Mouse (Mus musculus): ENCODE measurements around the gene Gdf11.

Gene Gdf11

DNA sequence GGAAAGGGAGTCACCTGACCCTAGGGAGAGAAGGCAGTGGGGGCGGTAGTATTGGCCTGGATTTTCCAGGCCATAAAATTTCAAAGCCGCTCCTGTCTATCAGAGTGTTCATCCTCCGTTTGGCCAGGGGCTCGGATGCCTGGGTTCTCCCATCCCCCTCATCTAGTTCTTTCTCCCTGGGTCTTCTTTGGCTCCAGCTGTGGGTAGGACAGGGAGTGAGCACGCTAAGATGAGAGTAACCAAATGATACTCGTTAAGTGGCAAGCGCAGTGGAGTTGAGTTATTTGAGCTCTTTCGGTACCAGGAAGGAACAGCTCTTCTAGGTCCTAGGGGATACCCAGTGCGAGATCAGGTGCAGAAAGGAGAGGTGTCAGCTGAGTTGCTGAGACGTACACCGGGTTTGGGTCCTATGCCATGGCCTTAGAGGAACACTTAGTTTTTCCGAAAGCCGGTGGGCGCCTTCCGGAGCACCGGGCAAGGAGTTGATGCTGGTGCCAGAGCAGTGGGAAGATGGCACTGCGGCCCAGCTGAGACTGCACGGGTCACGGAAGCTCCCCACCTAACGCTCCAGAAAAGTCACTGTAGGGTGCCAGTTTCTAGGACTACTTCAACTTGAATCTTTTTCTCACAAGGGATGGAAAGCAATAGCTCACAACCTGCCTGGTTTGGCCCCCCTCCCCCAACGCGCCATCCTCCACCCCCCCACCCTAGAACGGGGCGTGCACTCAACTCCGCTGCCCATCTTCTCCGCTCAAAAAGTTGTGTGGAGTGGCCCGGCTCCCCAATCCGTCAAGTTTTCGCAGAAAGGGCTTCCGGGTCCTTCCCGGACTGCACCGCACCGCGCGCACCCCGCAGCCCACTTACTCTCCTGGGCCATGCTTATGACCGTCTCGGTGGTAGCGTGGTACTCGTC is 879 bp downstream of the Gdf11 start:
- peak; percentile 47 for DNase-seq

GRCm38 (mm10) chr10:128889846-128890245 is 1.7 kb downstream of the Gdf11 start:
- DNase-seq, result no peak

- no peak for DNase-seq
These were observed 2.3 kb downstream of the Gdf11 start for GRCm38 (mm10) chr10:128888941-128889827.

DNA sequence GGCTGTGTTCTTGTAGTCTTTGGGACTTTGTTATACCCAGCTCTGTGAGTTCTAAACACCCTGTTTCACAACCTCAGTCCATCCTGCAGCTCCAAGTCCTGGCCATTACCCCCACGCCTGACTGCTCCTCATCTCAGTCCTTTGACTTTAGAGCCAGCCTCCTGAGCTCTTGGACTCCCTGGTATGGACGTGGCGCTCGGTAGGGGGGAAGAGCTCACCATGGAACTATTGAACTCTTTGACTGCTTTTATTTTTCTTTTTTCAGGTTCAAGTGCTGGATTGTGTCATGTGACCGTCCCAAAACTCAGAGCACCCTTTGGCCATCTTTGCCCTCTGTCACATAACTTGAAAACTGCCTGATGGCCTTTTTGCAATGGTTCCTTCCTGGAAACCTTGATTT is 9.5 kb downstream of the Gdf11 start:
- DNase-seq, result no peak

DNA sequence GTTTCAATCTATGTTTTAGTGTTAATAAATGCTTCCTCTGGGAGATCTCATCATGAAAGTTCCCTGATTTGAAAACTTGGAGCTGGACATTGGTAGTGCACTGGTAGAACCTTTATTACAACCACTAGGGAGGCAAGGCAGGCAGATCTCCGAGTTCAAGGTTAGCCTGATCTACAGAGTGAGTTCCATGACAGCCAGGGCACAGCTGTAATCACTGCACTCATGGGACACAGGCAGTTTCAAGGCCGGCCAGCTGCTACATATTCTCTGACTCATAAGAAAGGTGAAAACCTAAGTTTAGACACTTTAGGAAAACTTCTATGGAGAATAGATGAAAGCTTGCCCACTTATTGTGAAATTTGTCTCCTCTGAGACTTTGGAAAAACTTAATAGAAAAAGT is 12.7 kb downstream of the Gdf11 start:
- no peak for DNase-seq

GRCm38 (mm10) chr10:128878291-128878690 is 13.2 kb downstream of the Gdf11 start:
- no peak for DNase-seq

GRCm38 (mm10) chr10:128870341-128870740 is 21.2 kb downstream of the Gdf11 start:
- DNase-seq, result no peak

DNA sequence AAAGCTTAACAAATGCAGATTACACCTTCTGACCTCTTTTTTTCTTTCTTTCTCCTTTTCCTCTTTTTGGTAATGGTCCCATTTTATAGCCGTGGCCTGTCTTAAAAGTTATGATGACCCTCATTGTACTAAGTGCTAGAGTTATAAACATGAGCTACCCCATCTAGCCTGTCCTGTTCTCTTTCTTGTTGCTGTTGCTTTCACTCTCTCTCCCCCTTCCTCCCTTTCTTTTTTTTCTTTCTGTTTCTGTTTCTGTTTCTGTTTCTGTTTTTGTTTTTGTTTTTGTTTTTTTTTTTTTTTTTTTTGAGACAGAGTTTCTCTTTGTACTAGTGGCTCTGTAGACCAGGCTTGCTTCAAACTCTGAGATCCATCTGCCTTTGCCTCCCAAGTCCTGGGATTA is 25.0 kb downstream of the Gdf11 start:
- no peak for DNase-seq

GRCm38 (mm10) chr10:128866042-128866441 is 25.5 kb downstream of the Gdf11 start:
- DNase-seq, result no peak

DNA sequence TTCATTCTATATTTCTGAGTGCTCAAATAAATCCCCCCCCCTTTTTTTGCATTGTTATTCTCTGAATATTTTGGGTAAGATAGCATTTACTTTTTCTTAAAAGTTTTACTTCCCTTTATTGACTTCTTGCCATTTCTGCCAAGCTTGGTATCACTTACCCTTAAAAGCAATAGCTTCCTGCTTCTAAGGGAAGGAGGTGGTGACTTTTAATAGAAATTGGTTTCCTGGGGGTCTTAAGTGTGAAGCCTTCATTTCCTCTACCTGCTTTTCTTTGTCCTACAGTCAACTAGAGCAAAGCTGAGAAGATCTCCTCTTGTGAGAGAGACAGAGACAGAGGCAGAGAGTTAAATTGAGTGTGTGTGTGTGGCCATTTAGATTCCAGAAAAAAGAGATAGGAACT is 30.3 kb downstream of the Gdf11 start:
- DNase-seq, result no peak

- no peak for DNase-seq
These were observed 41.2 kb downstream of the Gdf11 start for GRCm38 (mm10) chr10:128850339-128850738.

GRCm38 (mm10) chr10:128848426-128848825 is 43.1 kb downstream of the Gdf11 start:
- DNase-seq, result no peak

- DNase-seq, result no peak
These were observed 44.9 kb downstream of the Gdf11 start for GRCm38 (mm10) chr10:128846664-128847063.

GRCm38 (mm10) chr10:128845516-128845915 is 46.0 kb downstream of the Gdf11 start:
- no peak for DNase-seq

DNA sequence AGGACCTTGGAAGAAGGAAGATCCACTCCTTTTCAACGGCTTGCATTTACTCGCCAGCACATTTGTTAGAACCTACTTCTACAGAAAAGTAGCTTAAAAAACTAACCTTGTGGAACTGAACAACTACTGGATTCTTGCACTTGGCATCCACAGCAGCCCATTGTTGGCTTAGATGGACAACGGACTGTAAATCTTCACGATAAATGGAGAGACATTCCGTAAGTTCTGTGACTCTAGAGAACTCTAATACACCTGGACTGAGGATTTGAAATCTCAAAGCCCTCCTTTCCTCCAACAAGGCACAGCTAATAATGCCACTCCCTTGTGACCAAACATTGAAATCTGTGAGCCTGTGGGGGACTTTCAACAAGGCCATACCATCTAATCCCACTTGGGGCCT is 48.3 kb downstream of the Gdf11 start:
- no peak for DNase-seq

DNA sequence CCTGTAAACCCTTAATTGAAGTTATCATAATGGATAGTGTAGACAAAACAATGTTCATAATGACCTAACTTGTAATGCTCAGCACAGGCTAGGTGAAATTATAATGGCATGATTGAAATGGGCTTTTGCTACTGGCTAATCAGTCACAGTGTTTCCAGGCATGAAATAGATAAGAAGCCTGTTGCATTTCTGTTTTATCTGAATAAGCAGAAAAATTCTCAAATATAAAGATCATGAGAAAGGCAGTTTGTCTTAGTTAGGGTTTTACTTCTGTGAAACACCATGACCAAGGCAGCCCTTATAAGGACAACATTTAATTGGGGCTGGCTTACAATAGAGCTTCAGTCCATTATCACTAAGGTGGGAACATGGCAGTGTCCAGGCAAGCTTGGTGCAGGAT is 50.9 kb downstream of the Gdf11 start:
- no peak for DNase-seq

GRCm38 (mm10) chr10:128839434-128839833 is 52.1 kb downstream of the Gdf11 start:
- DNase-seq, result no peak

GRCm38 (mm10) chr10:128837400-128837799 is 54.1 kb downstream of the Gdf11 start:
- no peak for DNase-seq

Measured in thymus, postnatal 25 days (tissue).